Mouse (Mus musculus): ENCODE data around the gene Arhgap23.

GRCm38 (mm10) chr11:97428726-97429077 lies 13.4 kb downstream of the Arhgap23 start:
- TF ChIP-seq CTCF (IDR thresholded peaks at IDR 0.05; ENCODE audit: extremely low read depth, insufficient read length, insufficient replicate concordance, low read depth, low read length) (no peak), POLR2A (IDR thresholded peaks at IDR 0.05; ENCODE audit: low read depth, low read length) (no peak)
